Mouse (Mus musculus) embryonic stem cell, embryonic (primary cell): Measurements from ENCODE around the gene Lrrfip2.

ENCODE experiments used
- CTCF ChIA-PET, 4 experiments: fragments of 300-600 bp in 2 of 4; fragments of 350-600 bp in 2 of 4; sonication (Branson Sonifier 250); formaldehyde crosslinking; loops; one replicate each; lab custom pipeline; 2022; ENCODE audit warnings: inconsistent platforms in 2 of 4; lab: Charles Lee
- POLR2A ChIA-PET, 4 experiments: fragments of 300-600 bp in 2 of 4; fragments of 350-600 bp in 2 of 4; sonication (Branson Sonifier 250); formaldehyde crosslinking; loops; one replicate each; lab custom pipeline; 2022; ENCODE audit warnings: antibody characterized with exemption in 4 of 4, inconsistent platforms in 1 of 4; lab: Charles Lee

Lrrfip2 gene

DNA sequence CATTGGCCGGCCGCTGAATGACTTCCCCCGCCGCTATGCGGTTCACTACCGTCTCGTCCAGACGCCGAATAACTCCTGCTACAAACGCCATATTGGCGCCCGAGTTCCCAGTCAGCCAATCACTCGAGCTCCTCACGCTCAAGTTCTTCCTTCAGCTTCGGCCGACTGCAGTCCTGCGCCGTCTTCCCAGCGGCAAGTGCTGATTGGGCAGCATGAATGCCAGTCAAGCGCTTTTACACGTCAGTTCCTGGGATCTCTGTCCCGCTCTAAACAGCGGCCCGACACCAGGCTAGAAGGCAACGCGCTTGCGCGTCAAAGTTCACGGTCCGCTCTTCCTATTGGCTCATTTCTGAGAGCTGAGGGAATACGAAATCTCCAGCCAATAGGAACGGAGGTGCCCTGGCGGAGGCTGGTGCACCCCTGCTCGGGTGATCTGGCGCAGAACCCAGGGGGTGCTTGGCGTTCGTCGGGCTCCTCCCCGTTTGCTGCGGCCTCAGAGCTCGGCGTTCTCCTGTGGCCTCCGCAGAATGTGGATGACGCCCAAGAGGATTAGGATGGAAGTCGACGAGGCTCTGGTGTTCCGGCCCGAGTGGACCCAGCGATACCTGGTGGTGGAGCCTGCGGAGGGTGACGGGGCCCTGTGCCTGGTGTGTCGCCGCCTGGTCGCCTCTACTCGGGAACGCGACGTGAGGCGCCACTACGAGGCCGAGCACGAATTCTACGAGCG, 154.2 kb downstream of the Lrrfip2 start, which contains the start of the genes Mlh1 and Epm2aip1:
Gene Mlh1 (minus strand): TSS at position 358 of the 727 bp plus-strand sequence.
Gene Epm2aip1 (plus strand): TSS at position 496 of the 727 bp plus-strand sequence.
- ChIA-PET POLR2A (interaction anchor here (0.6 to 4.8 kb wide), 81 partner anchors 9 to 1383 kb away, joined by 3 to 60 read pairs (median 5); partner anchors contain the start of genes Trank1 (in 2 of the 4), Lrrc2 (in 1 of the 4), Nradd (in 1 of the 4) and Tdgf1 (in 1 of the 4)), CTCF (interaction anchor here (0.7 to 5.2 kb wide), 10 partner anchors 18 to 490 kb away, joined by 3 to 40 read pairs (median 6); no protein-coding TSS in a partner anchor)

DNA sequence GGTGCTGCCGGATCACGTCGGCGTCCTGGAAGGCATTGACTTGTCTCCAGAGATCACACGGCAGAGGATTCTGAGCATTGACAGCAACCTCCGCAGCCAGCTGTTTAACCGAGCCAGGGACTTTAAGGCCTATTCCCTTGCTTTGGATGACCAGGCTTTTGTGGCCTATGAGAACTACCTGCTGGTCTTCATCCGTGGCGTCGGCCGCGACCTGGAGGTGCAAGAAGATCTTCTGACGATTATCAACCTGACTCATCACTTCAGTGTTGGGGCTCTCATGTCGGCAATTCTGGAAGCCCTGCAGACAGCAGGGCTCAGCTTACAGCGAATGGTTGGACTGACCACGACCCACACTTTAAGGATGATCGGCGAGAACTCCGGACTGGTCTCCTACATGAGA, 155.0 kb downstream of the Lrrfip2 start:
- POLR2A ChIA-PET: interaction anchor here in 3 of 4 experiments (0.7 to 4.8 kb wide), 33 partner anchors 12 to 892 kb away, joined by 3 to 60 read pairs (median 7); partner anchors contain the start of genes Nradd (in 1 of the 3), Tdgf1 (in 1 of the 3) and Trank1 (in 1 of the 3)
- CTCF ChIA-PET: interaction anchor here (0.7 to 5.2 kb wide), 9 partner anchors 17 to 491 kb away, joined by 3 to 40 read pairs (median 7); no protein-coding TSS in a partner anchor

DNA sequence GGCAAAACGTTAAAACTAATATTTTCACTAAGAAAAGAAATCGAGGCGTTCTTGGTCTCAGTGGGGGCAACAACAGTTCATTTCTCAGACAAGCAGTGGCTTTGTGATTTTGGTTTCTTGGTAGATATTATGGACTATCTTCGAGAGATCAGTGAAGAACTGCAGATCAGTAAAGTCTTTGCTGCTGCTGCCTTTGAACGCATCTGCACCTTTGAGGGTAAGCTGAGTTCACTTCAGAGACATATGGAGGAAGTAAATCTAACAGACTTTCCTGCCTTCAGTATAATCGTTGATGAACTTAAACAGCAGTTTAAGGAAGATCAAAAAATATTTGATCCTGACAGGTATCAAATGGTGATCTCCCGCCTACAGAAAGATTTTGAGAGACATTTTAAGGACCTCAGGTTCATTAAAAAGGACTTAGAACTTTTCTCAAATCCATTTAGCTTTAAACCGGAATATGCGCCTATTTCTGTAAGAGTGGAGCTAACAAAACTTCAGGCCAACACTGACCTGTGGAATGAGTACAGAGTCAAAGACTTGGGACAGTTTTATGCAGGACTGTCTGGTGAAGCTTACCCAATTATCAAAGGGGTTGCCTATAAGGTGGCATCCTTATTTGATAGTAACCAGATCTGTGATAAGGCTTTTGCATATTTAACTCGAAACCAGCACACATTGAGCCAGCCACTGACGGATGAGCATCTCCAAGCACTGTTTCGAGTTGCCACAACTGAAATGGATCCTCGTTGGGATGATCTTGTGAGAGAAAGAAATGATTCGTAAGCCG, 155.8 kb downstream of the Lrrfip2 start:
- ChIA-PET CTCF (interaction anchor here in 3 of 4 experiments (1.0 to 5.2 kb wide), 3 partner anchors 16 to 17 kb away, joined by 4 to 40 read pairs (median 12); no protein-coding TSS in a partner anchor), POLR2A (interaction anchor here in 2 of 4 experiments (0.8 to 4.8 kb wide), 7 partner anchors 8 to 124 kb away, joined by 3 to 60 read pairs (median 4); no protein-coding TSS in a partner anchor)

DNA sequence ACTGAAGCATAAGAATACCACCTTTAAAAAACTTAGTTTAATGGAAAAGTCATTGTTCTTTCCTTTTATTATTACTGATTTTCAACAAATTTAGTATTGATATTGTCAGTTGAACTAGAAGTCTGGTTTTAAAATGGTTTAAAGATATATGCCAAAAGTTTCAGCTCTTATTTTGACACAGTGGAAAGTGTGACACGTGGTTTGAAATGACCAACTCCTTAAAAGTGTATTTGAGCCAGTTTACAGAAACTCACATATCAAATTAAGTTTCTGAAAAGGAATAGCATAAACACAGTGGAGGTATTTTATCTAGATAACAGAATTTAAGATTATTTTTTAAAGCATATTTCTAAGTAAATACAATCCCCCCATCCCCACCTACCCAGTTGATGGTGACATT, 156.6 kb downstream of the Lrrfip2 start:
- CTCF ChIA-PET: interaction anchor here in 3 of 4 experiments (1.0 to 5.2 kb wide), 4 partner anchors 16 kb away, joined by 4 to 40 read pairs (median 16); no protein-coding TSS in a partner anchor
- POLR2A ChIA-PET: interaction anchor here in 2 of 4 experiments (0.7 to 4.8 kb wide), 7 partner anchors 7 to 51 kb away, joined by 3 to 60 read pairs (median 4); no protein-coding TSS in a partner anchor

DNA sequence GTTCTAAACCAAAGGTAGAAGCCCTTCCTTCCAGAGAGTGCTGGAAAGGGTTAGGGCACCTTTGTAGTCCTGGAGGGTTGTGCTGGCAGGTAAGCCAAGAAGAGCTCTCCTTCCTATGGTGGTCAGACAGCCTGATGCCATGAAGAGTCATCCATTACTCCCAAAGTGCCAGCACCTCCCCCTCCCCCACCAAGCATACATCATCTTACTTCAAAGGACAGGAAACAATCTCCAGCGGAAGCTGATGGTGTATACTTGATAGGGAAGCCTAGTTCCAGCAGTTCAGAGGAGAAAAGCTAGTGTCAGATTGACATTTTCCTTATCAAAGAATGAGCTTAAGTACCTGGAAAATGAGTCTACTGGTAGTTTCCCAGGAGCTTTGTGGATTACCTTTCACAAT, 157.8 kb downstream of the Lrrfip2 start:
- CTCF ChIA-PET: interaction anchor here (0.6 to 5.2 kb wide), 6 partner anchors 14 to 278 kb away, joined by 3 to 40 read pairs (median 8); no protein-coding TSS in a partner anchor
- POLR2A ChIA-PET: interaction anchor here in 3 of 4 experiments (0.6 to 4.8 kb wide), 8 partner anchors 10 to 732 kb away, joined by 3 to 60 read pairs (median 3); partner anchors contain the start of gene Trank1 (in 1 of the 3)
